ENCODE assay signal across 11 mouse cellular contexts in the genomic region with DNA sequence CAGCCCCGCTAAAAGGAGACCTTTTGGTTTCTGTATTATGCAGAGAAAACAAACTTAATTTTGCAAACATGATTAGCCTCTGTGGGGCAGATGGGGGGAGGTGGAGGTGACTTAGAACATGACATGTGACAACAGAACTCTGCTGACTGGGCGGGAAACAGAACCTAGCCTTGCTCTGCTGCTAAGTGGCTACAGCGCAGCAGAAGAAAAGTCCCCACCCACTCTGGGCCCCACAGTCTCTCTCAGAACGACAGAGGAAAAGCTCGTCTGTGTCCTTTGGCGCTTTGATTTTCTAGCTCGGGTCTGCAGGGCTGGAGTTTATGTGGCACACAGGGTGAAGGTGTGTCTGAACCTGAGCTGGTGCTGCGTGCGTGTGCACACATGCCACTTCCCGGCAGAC. TPM values are rescaled to one million over a fixed set of nuclear protein-coding genes. Genes with fewer than 3 reads are reported as not detected.
DNase-seq lines count a peak whose midpoint lies in the region; ATAC-seq and TF ChIP-seq lines count a peak whose summit lies in the region.
"Had no signal": no experiment of that assay in that cellular context is flagged by ENCODE, and none has a peak within 500 bp of the region (broad histone marks: within the 10 kb centered on the region; RNA-seq: fewer than 3 reads in every experiment).

No protein-coding gene starts in this region.

- H3K36me3 ChIP-seq in kidney, embryonic 15.5 days: peaks cover 7% of the 10 kb centered on the region; the same call in 1 of the 2 replicates
- H3K36me3 ChIP-seq in forebrain, embryonic 14.5 days (ENCODE audit: control insufficient read depth, insufficient read depth, low read length): no peaks in the 10 kb centered on the region
- H3K36me3 ChIP-seq: embryonic facial prominence, embryonic 12.5 days had no signal

- no peak overlapping the region for H3K9ac ChIP-seq in kidney, embryonic 15.5 days
- no peak overlapping the region for H3K9ac ChIP-seq in forebrain, embryonic 14.5 days (ENCODE audit: low read length)
- H3K9ac ChIP-seq: embryonic facial prominence, embryonic 12.5 days; liver, embryonic 14.5 days had no signal

- TF ChIP-seq CTCF in bone marrow macrophage, adult 2 months (IDR thresholded peaks at IDR 0.05; ENCODE audit: low read depth, low read length): no peak

- H3K9me3 ChIP-seq in kidney, embryonic 15.5 days (replicated peaks): no peaks in the 10 kb centered on the region
- H3K9me3 ChIP-seq in forebrain, embryonic 14.5 days (replicated peaks; ENCODE audit: control insufficient read depth, low read length): no peaks in the 10 kb centered on the region
- H3K9me3 ChIP-seq: embryonic facial prominence, embryonic 12.5 days had no signal

- TF ChIP-seq POLR2A in bone marrow macrophage, adult 2 months (IDR thresholded peaks at IDR 0.05; ENCODE audit: borderline replicate concordance, low read depth, low read length): no peak

- no peaks in the 10 kb centered on the region for H3K27me3 ChIP-seq in kidney, embryonic 15.5 days
- H3K27me3 ChIP-seq in forebrain, embryonic 14.5 days (replicated peaks; ENCODE audit: control insufficient read depth, insufficient read depth, low read length): no peaks in the 10 kb centered on the region

- 52% methylated on average over 10 of the region's 10 CpGs for whole genome bisulfite sequencing in kidney, embryonic 15.5 days
- 70% methylated on average over 10 of the region's 10 CpGs for WGBS in forebrain, embryonic 14.5 days

- H3K4me3 ChIP-seq in kidney, embryonic 15.5 days (replicated peaks): no peak overlapping the region
- no peak overlapping the region for H3K4me3 ChIP-seq in bone marrow macrophage, adult 2 months (ENCODE audit: insufficient read depth, low read length)
- H3K4me3 ChIP-seq in forebrain, embryonic 14.5 days (ENCODE audit: low read depth, low read length): no peak overlapping the region
- H3K4me3 ChIP-seq: embryonic facial prominence, embryonic 12.5 days had no signal

- peak overlapping the region; percentile 93 for H3K27ac ChIP-seq in kidney, embryonic 15.5 days
- H3K27ac ChIP-seq in bone marrow macrophage, adult 2 months (ENCODE audit: insufficient read depth, low read depth, low read length): peak overlapping the region; percentile 74
- H3K27ac ChIP-seq in forebrain, embryonic 14.5 days (ENCODE audit: low read depth, low read length): no peak overlapping the region
- H3K27ac ChIP-seq: embryonic facial prominence, embryonic 12.5 days; liver, embryonic 14.5 days had no signal

- DNase-seq in kidney, postnatal 10 days: no peak
- DNase-seq in kidney, postnatal 25 days: peak; percentile 44 to 70
- peak; percentile 48 for DNase-seq in thymus, postnatal 25 days
- DNase-seq in ovary, postnatal 14 days (ENCODE audit: low spot score): no peak
- no peak for DNase-seq in forebrain, embryonic 14.5 days (ENCODE audit: low spot score)
- DNase-seq: adrenal gland, postnatal 10 days; cerebellum, adult 11-12 months had no signal

- peaks cover 52% of the 10 kb centered on the region for H3K4me1 ChIP-seq in kidney, embryonic 15.5 days
- peaks cover 60% of the 10 kb centered on the region for H3K4me1 ChIP-seq in bone marrow macrophage, adult 2 months (ENCODE audit: control insufficient read depth, insufficient read depth, low read length)
- H3K4me1 ChIP-seq in forebrain, embryonic 14.5 days (ENCODE audit: control insufficient read depth, insufficient read depth, low read length): no peaks in the 10 kb centered on the region

- no peak for ATAC-seq in kidney, embryonic 15.5 days (replicated peaks; ENCODE audit: low FRiP score)
- ATAC-seq in forebrain, embryonic 14.5 days: no peak

- no peak overlapping the region for H3K4me2 ChIP-seq in kidney, embryonic 15.5 days
- H3K4me2 ChIP-seq in forebrain, embryonic 14.5 days (ENCODE audit: low read length): no peak overlapping the region
- H3K4me2 ChIP-seq: embryonic facial prominence, embryonic 12.5 days had no signal

RNA-seq across cellular contexts. Expression of a gene that starts 26.5 kb away (rescaled TPM):
- polyA plus RNA-seq in kidney, embryonic 15.5 days (2015; fragmentation: Nextera tagmentation; extraction: Ambion mirVana): 2.5 and 2.6 TPM in 2 replicates
- 49.4 and 61.9 TPM in 2 replicates for polyA plus RNA-seq in bone marrow macrophage, adult 2 months (2012; ENCODE audit: insufficient read depth, insufficient read length, missing spikeins)
- polyA plus RNA-seq in forebrain, embryonic 14.5 days (2014; fragmentation: Nextera tagmentation; extraction: Ambion mirVana): 1.2 and 1.4 TPM in 2 replicates

Comparison
In these comparisons a context has a peak if more than half of its experiments do, and no peak if none do; other contexts are left out.
1. DNase-seq: peak in kidney, postnatal 25 days (2 of 2) and thymus, postnatal 25 days (single experiment); none in kidney, postnatal 10 days (single experiment), ovary, postnatal 14 days (single experiment) and forebrain, embryonic 14.5 days (single experiment).
2. RNA of a gene that starts 26.5 kb away (polyA plus RNA-seq): 49.4 to 61.9 TPM in bone marrow macrophage, adult 2 months; 2.5 to 2.6 TPM in kidney, embryonic 15.5 days and 1.2 to 1.4 TPM in forebrain, embryonic 14.5 days; every median in the first group is over 10 times any median in the second.